Mouse (Mus musculus) lung, embryonic 15.5 days (tissue): ENCODE measurements around the gene Gm11096. TPM values are rescaled to one million over a fixed set of nuclear protein-coding genes. Genes with fewer than 3 reads are reported as not detected.

Experiments used
- ATAC-seq: fragments of 200-750 bp; cut with Nextera tagmentation; 2 replicates; pipeline ENCODE4 v1.8.0; 2017; ENCODE audit warnings: moderate number of reproducible peaks, borderline replicate concordance; ENCODE audit not compliant: low FRiP score, low TSS enrichment; ENCODE audit errors: extremely low read depth
- H3K27ac ChIP-seq: fragments of 300-500 bp; sonication (generic); 2 replicates; pipeline ENCODE4 v1.5.1; 2015; ENCODE audit warnings: moderate library complexity, mild to moderate bottlenecking, inconsistent platforms
- H3K27me3 ChIP-seq: fragments of 300-500 bp; sonication (generic); 2 replicates; pipeline ENCODE4 v1.6.1; 2015; ENCODE audit warnings: inconsistent platforms
- H3K36me3 ChIP-seq: fragments of 300-500 bp; sonication (generic); 2 replicates; pipeline ENCODE4 v1.6.1; 2015; ENCODE audit warnings: inconsistent platforms
- H3K4me1 ChIP-seq: fragments of 300-500 bp; sonication (generic); 2 replicates; pipeline ENCODE4 v1.6.1; 2015; ENCODE audit warnings: inconsistent platforms
- H3K4me2 ChIP-seq: fragments of 300-500 bp; sonication (generic); 2 replicates; pipeline ENCODE4 v1.6.1; 2015; ENCODE audit warnings: inconsistent platforms, mild to moderate bottlenecking, moderate library complexity
- H3K4me3 ChIP-seq: fragments of 300-500 bp; sonication (generic); 2 replicates; pipeline ENCODE4 v1.5.1; 2015; ENCODE audit warnings: mild to moderate bottlenecking, inconsistent platforms
- H3K9ac ChIP-seq: fragments of 300-500 bp; sonication (generic); 2 replicates; pipeline ENCODE4 v1.6.1; 2015; ENCODE audit warnings: inconsistent platforms
- H3K9me3 ChIP-seq: fragments of 300-500 bp; sonication (generic); 2 replicates; pipeline ENCODE4 v1.6.1; 2016; ENCODE audit warnings: inconsistent platforms
- WGBS: fragments of 180-500 bp; shearing (Covaris S2); methylation state at CpG from one replicate; pipeline ENCODE4 v1.1.7; 2015; 5-methylcytosine and 5-hydroxymethylcytosine counted together
- polyA plus RNA-seq: library from polyadenylated mRNA; unstranded; fragments of >200 nt; fragmentation: Nextera tagmentation; extraction: Ambion mirVana; gene quantifications from 2 replicates; pipeline ENCODE4 v1.2.1, GENCODE M21; 2015

Gm11096 gene
- polyA plus RNA-seq, 1 experiment from 2014 or later = not detected

- no peaks in the 10 kb centered on the region for H3K27me3 ChIP-seq
- no peak for ATAC-seq
- no peak overlapping the region for H3K4me3 ChIP-seq
- WGBS = 87% methylated on average over 1 of the region's 1 CpGs
- no peaks in the 10 kb centered on the region for H3K4me1 ChIP-seq
- H3K27ac ChIP-seq = no peak overlapping the region
- no peaks in the 10 kb centered on the region for H3K9me3 ChIP-seq
- H3K4me2 ChIP-seq = no peak overlapping the region
- no peak overlapping the region for H3K9ac ChIP-seq
- H3K36me3 ChIP-seq = no peaks in the 10 kb centered on the region
These were observed 44.8 kb downstream of the Gm11096 start for GRCm38 (mm10) chr17:81486388-81486787.
